Mouse (Mus musculus) lung, embryonic 16.5 days (tissue): ENCODE results near the gene Shb. TPM values are rescaled to one million over a fixed set of nuclear protein-coding genes. Genes with fewer than 3 reads are reported as not detected.

Experiments
- ATAC-seq: fragments of 200-750 bp; cut with Nextera tagmentation; 2 replicates; pipeline ENCODE4 v1.8.0; 2017; ENCODE audit warnings: low read depth, mild to moderate bottlenecking, moderate library complexity
- H3K27ac ChIP-seq: fragments of 300-500 bp; sonication (generic); 2 replicates; pipeline ENCODE4 v1.5.1; 2014; ENCODE audit warnings: mild to moderate bottlenecking, control low read depth, low read length
- H3K27me3 ChIP-seq: fragments of 300-500 bp; sonication (generic); 2 replicates; pipeline ENCODE4 v1.6.1; 2014; ENCODE audit warnings: low read depth, low read length, mixed read lengths; ENCODE audit not compliant: control insufficient read depth, insufficient read depth
- H3K36me3 ChIP-seq: fragments of 300-500 bp; sonication (generic); 2 replicates; pipeline ENCODE4 v1.6.1; 2014; ENCODE audit warnings: low read length; ENCODE audit not compliant: control insufficient read depth, insufficient read depth
- H3K4me1 ChIP-seq: fragments of 300-500 bp; sonication (generic); replicated peaks from 2 replicates; pipeline ENCODE4 v1.6.1; 2014; ENCODE audit warnings: low read length, mixed read lengths; ENCODE audit not compliant: control insufficient read depth, insufficient read depth
- H3K4me2 ChIP-seq: fragments of 300-500 bp; sonication (generic); 2 replicates; pipeline ENCODE4 v1.6.1; 2014; ENCODE audit warnings: low read depth, low read length, control low read depth
- H3K4me3 ChIP-seq: fragments of 300-500 bp; sonication (generic); 2 replicates; pipeline ENCODE4 v1.5.1; 2014; ENCODE audit warnings: mild to moderate bottlenecking, low read length, control low read depth
- H3K9ac ChIP-seq: fragments of 300-500 bp; sonication (generic); 2 replicates; pipeline ENCODE4 v1.6.1; 2014; ENCODE audit warnings: low read length, control low read depth
- H3K9me3 ChIP-seq: fragments of 300-500 bp; sonication (generic); 2 replicates; pipeline ENCODE4 v1.6.1; 2016; ENCODE audit warnings: low read length; ENCODE audit not compliant: control insufficient read depth
- WGBS: fragments of 180-500 bp; shearing (Covaris S2); extraction: QIAGEN DNeasy Blood & Tissue Kit; methylation state at CpG from one replicate; pipeline ENCODE4 v1.1.7; 2014; 5-methylcytosine and 5-hydroxymethylcytosine counted together
- polyA plus RNA-seq: library from polyadenylated mRNA; unstranded; fragments of >200 nt; fragmentation: Nextera tagmentation; extraction: Ambion mirVana; gene quantifications from 2 replicates; pipeline ENCODE4 v1.2.1, GENCODE M21; 2015

Shb gene
- polyA plus RNA-seq, 1 experiment from 2014 or later, result 12.4 TPM

DNA sequence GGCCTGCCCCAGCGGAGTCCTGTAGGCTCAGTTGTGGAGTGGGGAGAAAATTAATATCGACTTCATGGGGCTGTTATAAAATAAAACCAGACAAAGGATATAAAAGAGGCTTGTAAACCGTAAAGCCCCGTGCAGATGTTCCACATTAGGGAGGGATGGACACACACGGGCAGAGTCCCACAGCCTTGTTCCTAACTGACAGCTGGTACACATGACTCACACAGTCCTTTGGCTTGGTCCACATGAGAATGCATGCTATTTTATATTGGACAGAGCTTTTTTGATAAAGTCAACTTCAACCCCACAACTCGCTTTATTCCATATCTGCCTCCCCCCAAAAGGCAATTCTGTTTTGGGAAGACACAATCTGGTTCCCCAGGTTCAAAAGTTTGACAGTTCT lies 59.6 kb downstream of the Shb start:
- H3K4me3 ChIP-seq, result no peak overlapping the region
- peak; percentile 83 for ATAC-seq
- H3K4me2 ChIP-seq, result peak overlapping the region; percentile 40
- H3K27ac ChIP-seq, result peak overlapping the region; percentile 88
- H3K27me3 ChIP-seq, result no peaks in the 10 kb centered on the region
- H3K9me3 ChIP-seq, result 0 out of 2 replicates have a peak, but pooled peaks cover 3% of the 10 kb centered on the region
- H3K9ac ChIP-seq, result peak overlapping the region; percentile 1; the same call in 1 of the 2 replicates
- WGBS, result 14% methylated on average over 6 of the region's 6 CpGs
- peaks cover 2% of the 10 kb centered on the region; the same call in 1 of the 2 replicates for H3K36me3 ChIP-seq
- peaks cover 66% of the 10 kb centered on the region for H3K4me1 ChIP-seq

DNA sequence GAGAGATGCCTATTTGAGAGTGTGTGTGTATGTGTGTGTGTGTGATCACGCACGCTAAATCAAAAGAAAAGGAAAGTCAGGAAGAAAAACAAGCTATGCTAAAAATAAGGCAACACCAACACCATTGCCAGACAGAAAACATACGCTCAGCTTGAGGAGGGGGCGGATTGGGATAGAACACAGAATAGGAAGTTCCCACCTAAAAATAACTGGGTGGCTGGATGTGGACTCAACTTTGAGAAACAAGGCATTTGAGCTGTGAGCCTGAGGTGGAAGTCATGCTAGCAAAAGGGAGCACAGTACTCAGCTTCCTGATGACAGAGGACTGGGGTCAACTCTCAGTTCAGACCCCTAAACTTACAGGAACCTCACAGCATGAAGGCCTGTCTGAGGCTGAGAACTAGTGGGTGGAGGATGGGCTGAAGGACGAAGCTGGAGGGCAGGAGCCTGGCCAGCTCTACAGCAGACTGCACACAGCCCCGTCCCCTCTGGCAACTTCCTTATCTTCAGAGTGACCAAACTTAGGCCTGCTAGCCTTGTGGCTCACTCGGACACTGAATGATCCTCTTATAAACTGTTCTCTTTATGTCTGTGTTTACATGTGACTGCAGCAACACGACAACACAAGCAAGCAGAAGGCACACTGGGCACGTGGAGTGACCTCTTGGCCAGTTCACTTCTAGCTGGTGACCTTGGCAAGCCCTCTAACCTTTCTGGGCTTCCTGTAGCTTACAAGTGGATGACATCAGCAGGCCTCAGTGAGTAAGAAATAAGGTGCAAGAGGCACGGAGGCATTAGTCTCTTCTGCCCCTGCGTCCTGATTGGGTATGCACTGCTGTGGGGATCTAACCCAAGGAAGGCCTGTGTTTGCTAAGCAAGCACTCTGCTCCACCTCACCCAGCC lies 60.4 kb downstream of the Shb start:
- peak; percentile 56 for ATAC-seq
- WGBS, result 28% methylated on average over 11 of the region's 11 CpGs
- H3K4me3 ChIP-seq, result no peak overlapping the region
- H3K36me3 ChIP-seq, result peaks cover 2% of the 10 kb centered on the region; the same call in 1 of the 2 replicates
- peak overlapping the region; percentile 40 for H3K4me2 ChIP-seq
- no peaks in the 10 kb centered on the region for H3K27me3 ChIP-seq
- peak overlapping the region; percentile 45; the same call in 1 of the 2 replicates for H3K9ac ChIP-seq
- H3K9me3 ChIP-seq, result 0 out of 2 replicates have a peak, but pooled peaks cover 3% of the 10 kb centered on the region
- H3K4me1 ChIP-seq, result peaks cover 74% of the 10 kb centered on the region
- H3K27ac ChIP-seq, result peak overlapping the region; percentile 88

DNA sequence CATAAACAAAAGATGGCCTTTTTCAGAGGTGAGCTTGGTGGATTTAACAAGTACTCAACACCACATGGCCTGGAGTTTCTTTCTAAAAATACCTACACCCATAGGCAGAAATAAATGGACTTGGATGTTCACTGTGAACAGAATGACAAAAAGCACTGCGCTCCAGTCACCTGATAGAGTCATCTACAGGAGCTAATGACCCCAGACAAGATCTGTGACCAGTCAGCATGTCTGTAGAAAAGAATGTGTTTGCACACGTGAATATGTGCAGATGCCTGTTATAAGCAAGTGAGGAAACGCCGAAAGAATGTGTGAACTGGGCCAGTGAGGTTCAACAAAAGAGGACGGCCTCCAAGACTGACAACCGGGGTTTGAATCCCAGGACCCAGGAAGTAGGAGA lies 63.2 kb downstream of the Shb start:
- ATAC-seq, result no peak
- WGBS, result 38% methylated on average over 6 of the region's 6 CpGs
- peak overlapping the region; percentile 44; the same call in 1 of the 2 replicates for H3K27ac ChIP-seq

DNA sequence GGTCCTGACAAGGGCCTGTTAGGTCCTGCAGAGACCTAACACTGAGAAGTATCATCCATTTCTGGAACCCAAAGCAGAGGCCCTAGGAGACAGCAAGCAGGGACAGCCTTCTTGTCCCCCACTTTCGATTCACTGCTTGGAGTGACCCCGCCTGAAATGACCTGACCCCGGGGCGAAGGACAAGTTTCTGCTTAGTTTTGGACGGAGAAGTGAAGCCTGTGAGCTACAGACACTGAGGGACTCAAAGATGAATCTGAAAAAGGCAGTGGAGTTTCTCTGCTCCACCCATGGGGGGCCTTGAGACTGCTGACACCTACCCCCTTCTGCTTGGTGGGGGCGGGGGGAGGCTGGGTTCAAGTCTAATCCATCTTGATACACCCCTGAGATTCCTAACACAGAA lies 63.8 kb downstream of the Shb start:
- Histone ChIP-seq H3K36me3 (peaks cover 2% of the 10 kb centered on the region; the same call in 1 of the 2 replicates), H3K4me1 (peaks cover 52% of the 10 kb centered on the region), H3K9ac (no peak overlapping the region), H3K27me3 (no peaks in the 10 kb centered on the region), H3K4me2 (no peak overlapping the region), H3K9me3 (0 out of 2 replicates have a peak, but pooled peaks cover 3% of the 10 kb centered on the region), H3K27ac (0 out of 2 replicates have a peak overlapping the region, but pooled peaks have one; percentile 2), H3K4me3 (no peak overlapping the region)
- 62% methylated on average over 6 of the region's 6 CpGs for WGBS
- ATAC-seq, result no peak

More for the DNA sequence above, 63.2 kb downstream of the Shb start:
- Histone ChIP-seq H3K9ac (no peak overlapping the region), H3K9me3 (0 out of 2 replicates have a peak, but pooled peaks cover 3% of the 10 kb centered on the region), H3K4me1 (peaks cover 57% of the 10 kb centered on the region), H3K4me3 (no peak overlapping the region), H3K27me3 (no peaks in the 10 kb centered on the region), H3K36me3 (peaks cover 2% of the 10 kb centered on the region; the same call in 1 of the 2 replicates), H3K4me2 (no peak overlapping the region)

DNA sequence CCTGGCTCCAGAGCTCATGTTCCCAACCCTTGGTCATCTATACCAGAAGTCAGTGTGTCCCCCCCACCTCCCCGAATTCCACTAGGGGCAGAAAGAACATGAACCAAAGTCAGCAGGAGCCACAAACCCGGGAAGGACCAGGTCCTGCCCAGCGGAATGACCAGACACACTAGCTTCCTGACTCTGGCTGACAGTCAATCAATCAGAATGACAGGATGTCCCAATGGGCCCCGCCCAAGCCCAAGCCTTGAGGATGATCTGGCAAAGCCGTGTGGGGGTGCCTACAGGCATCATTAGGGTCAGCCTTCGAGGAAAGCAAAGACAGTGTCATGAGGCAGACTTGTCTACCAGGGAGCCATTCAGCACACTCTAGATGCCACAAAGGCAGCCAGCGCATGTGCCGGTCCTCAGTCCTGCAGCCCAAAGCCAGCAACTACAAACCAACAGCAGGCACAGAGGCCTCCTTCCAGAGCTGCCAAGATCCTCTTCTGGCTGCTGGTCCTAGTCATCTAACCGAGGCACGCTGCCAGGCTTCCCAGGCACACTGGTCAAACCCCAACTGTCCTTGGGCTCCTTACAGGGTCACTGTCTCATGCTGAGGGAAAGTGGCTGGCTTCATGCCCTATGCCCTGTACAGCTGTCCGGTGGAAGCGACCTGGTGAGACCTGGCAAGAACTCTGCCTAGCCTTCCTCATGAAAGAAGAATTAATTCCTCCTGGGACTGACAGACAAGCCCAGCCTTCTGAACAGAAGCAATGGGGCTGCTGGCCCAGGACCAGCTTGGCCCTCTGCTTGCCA lies 65.0 kb downstream of the Shb start:
- Histone ChIP-seq H3K27ac (peak overlapping the region; percentile 68), H3K9me3 (0 out of 2 replicates have a peak, but pooled peaks cover 3% of the 10 kb centered on the region), H3K4me3 (no peak overlapping the region), H3K9ac (no peak overlapping the region; the same call in 1 of the 2 replicates), H3K36me3 (peaks cover 2% of the 10 kb centered on the region; the same call in 1 of the 2 replicates), H3K27me3 (no peaks in the 10 kb centered on the region), H3K4me1 (peaks cover 48% of the 10 kb centered on the region), H3K4me2 (no peak overlapping the region)
- peak; percentile 8; the same call in 1 of the 2 replicates for ATAC-seq
- WGBS, result 51% methylated on average over 12 of the region's 12 CpGs

DNA sequence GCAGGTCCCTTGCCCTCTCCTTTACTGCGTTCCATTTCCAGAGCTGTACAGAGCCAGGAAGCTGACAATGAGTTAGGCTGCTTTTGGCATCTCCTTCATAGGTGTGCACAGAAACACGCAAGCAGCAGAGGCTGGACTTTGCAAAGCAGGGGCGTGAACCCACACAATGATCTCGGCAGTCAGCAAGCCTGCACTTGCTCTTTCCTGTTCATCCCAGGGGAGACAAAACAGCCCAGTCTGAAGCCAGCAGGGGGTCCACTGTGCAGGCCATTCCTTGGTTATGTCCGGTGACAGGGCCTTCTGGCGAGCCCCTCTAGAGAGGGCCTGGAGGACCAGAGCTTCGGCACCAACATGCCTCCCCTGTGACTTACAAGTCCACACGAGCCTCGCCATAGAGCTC lies 67.3 kb downstream of the Shb start:
- WGBS, result 82% methylated on average over 9 of the region's 9 CpGs
- Histone ChIP-seq H3K36me3 (no peaks in the 10 kb centered on the region), H3K4me2 (no peak overlapping the region), H3K9ac (no peak overlapping the region), H3K27me3 (no peaks in the 10 kb centered on the region), H3K9me3 (no peaks in the 10 kb centered on the region), H3K4me3 (no peak overlapping the region), H3K27ac (no peak overlapping the region), H3K4me1 (peaks cover 41% of the 10 kb centered on the region)
- no peak for ATAC-seq

DNA sequence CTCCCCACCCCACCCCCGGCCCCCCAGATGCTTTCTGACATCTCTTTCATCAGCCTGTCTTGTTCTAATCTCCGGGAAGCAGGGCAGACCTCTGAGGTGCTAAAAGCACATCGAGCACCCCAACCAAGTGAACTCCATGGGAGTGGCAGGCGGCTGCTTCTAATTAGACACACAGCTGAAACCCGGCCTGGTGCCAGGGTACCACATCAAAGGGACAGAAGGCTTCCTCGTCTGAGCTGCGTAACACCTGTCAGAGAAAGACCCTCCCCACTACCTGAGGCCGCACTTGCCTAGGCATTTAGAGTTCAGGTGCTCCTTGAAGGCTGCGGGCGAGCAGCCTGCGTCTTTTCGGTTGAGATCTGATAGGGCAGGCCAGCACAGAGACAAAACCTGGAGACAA lies 67.7 kb downstream of the Shb start:
- no peak overlapping the region for H3K9ac ChIP-seq
- H3K9me3 ChIP-seq, result no peaks in the 10 kb centered on the region
- no peak for ATAC-seq
- peaks cover 44% of the 10 kb centered on the region for H3K4me1 ChIP-seq
- WGBS, result 62% methylated on average over 12 of the region's 12 CpGs
- no peak overlapping the region for H3K4me2 ChIP-seq
- H3K27me3 ChIP-seq, result no peaks in the 10 kb centered on the region
- H3K36me3 ChIP-seq, result no peaks in the 10 kb centered on the region
- no peak overlapping the region for H3K4me3 ChIP-seq
- H3K27ac ChIP-seq, result no peak overlapping the region

DNA sequence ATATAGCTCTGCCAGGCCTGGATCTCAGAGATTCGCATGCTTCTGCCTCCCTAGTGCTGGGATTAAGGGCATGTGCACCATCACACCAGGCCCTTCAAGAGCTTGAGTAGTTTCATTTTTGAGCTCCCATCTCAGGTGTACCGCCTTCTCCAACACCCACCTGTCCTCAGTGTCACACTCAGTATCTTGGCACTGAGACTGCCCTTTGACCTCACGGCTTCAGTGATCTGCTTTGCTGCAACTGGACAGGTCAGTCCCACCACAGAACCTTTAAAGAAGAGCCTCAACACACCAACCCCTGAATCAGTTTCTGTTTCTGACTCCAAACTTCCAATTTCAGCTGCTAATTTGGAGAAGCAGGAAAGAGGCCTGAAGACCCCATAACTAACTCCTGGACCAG lies 68.1 kb downstream of the Shb start:
- 89% methylated on average over 3 of the region's 3 CpGs for WGBS
- no peak for ATAC-seq
- H3K27ac ChIP-seq, result no peak overlapping the region

DNA sequence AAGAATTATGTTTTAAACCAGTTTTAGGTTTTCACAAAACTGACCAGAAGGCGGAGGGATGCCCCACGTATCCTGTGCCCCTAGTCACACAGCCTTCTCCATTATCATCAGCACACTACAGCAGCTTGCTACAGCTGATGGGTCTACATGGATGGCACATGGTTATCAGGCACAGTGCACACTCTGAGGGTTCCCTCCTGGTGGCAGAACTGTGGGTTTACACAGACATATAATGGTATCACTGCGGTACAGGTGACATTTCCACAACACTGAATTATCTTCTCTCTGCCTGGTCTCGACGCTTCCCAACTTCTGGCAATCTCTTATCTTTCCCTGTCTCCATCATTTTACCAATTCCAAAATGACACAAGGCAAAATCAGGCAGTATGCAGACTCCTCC lies 69.6 kb downstream of the Shb start:
- no peak for ATAC-seq

More for the DNA sequence above, 68.1 kb downstream of the Shb start:
- no peaks in the 10 kb centered on the region for H3K9me3 ChIP-seq
- peaks cover 44% of the 10 kb centered on the region for H3K4me1 ChIP-seq
- no peaks in the 10 kb centered on the region for H3K27me3 ChIP-seq
- no peak overlapping the region for H3K9ac ChIP-seq
- no peak overlapping the region for H3K4me2 ChIP-seq
- H3K4me3 ChIP-seq, result no peak overlapping the region
- no peaks in the 10 kb centered on the region for H3K36me3 ChIP-seq

More for the DNA sequence above, 69.6 kb downstream of the Shb start:
- Histone ChIP-seq H3K27ac (no peak overlapping the region), H3K27me3 (no peaks in the 10 kb centered on the region), H3K9ac (no peak overlapping the region), H3K9me3 (no peaks in the 10 kb centered on the region), H3K4me3 (no peak overlapping the region), H3K4me2 (no peak overlapping the region), H3K36me3 (peaks cover 5% of the 10 kb centered on the region; the same call in 1 of the 2 replicates), H3K4me1 (peaks cover 37% of the 10 kb centered on the region)
- WGBS, result 74% methylated on average over 5 of the region's 5 CpGs
